Mouse (Mus musculus) thymus, postnatal 36 days (tissue): ENCODE data around the gene Nubp2.

Experiments
- DNase-seq, 2 experiments: peaks; one replicate each; pipeline ENCODE4 v3.0.0; 2022; ENCODE audit warnings: mixed read lengths in 2 of 2

Nubp2 gene

DNA sequence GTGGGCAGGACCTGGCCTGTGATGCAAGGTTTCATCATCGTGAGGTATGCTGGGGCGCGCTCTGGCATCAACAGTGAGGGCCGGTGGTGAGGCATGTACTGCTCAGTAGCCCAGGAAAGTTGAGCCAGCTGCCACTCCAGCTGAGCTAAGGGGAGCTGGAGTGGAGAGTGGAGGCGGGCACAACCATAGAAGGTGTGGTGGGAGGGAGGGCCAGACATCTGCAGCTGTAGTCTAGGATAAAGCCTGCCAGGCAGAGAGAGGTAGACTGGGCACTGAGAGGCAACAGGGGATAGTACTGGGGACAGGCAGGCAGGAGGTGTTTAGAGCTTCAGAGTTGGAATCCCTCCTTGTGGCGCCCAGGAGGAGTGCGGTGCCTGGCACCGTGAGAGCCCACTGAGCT is 26.1 kb downstream of the Nubp2 start:
- DNase-seq, result no peak

DNA sequence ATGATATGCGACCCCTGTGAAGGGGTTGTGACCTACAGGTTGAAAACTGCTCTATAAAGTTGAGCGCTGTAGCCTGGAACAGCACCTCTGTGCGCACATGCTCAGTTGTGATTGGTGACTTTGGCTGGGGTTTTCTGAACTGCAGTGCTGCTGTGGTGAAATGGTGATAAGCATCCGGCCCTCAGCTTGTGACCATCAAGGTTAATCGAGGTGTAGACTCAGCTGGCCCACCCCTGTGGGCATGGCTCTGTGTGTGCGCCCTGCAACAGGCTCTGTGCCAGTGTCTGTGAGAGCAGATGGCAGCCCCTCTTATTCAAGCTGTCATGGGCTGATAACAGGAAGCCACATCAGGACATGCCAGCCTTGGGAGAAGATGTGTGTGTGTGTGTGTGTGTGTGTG is 27.2 kb downstream of the Nubp2 start:
- DNase-seq, result no peak

- DNase-seq, result no peak
These were observed 28.2 kb downstream of the Nubp2 start for GRCm38 (mm10) chr17:24857831-24858470.

- no peak for DNase-seq
These were observed 29.6 kb downstream of the Nubp2 start for GRCm38 (mm10) chr17:24856589-24856988.

GRCm38 (mm10) chr17:24855838-24856464 is 30.2 kb downstream of the Nubp2 start:
- DNase-seq, result no peak

GRCm38 (mm10) chr17:24851381-24852125 is 34.6 kb downstream of the Nubp2 start:
- DNase-seq, result no peak

- no peak for DNase-seq
These were observed 35.4 kb downstream of the Nubp2 start for GRCm38 (mm10) chr17:24850773-24851127.

GRCm38 (mm10) chr17:24850065-24850772 is 35.9 kb downstream of the Nubp2 start, which contains the start of gene Fahd1:
Gene Fahd1, minus strand, starts transcription at chr17:24850364.
- peak; percentile 90 to 96 for DNase-seq

DNA sequence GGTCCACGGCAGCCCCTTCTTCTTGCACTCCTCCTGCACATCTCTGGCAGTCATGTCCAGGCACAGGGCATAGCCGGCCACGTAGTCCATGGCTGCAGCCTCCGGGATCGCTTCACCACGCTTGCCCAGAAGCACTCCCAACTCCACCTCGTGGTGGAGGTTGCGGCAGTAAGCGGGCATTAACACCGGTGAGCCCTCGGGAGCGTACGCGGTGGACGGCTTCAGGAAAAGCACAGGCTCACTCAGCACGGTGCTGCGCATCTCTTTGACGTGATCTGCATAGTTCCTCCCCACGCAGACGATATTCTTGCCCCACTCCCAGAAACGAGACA is 36.5 kb downstream of the Nubp2 start:
- DNase-seq, result no peak

DNA sequence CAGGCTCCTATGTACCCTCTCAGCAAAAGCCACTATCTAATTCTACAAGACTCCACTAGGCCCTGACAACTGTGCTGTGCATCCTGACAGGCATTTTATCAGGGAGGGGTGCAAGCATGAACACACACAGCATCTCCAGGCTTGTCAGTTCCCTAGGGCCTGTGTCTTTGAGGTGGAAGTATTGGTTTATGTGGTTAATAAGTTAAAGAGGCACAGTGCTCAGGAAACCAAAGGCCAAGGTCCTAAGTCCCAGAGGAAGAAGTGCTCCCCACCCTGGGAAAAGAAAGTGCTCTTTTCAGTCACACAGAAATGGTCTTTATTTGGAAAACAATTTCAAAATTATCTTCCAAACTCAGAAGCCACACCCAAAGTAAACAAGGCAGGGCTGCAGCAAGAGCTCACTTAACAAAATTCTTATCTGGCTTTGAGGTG is 37.5 kb downstream of the Nubp2 start:
- no peak for DNase-seq

DNA sequence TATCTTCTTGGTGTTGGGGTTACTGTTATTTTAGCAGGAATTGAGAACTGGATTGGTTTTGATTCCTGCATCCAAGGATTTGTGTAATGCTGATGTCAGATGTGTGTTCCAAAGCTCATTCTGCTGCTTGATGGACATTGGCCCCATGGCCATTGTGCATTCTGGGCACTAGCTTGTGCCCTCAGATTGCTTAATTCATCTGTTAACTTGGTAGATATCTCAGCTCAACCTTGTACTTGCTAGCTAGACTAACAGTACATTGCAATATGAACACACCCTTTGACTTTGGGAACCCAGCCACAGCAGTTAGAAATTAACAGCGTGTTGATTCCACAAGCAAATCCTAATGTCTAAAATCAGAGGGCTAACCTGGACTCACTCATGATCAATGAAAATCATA is 38.8 kb downstream of the Nubp2 start:
- no peak for DNase-seq

GRCm38 (mm10) chr17:24844525-24844924 is 41.6 kb downstream of the Nubp2 start:
- DNase-seq, result no peak

DNA sequence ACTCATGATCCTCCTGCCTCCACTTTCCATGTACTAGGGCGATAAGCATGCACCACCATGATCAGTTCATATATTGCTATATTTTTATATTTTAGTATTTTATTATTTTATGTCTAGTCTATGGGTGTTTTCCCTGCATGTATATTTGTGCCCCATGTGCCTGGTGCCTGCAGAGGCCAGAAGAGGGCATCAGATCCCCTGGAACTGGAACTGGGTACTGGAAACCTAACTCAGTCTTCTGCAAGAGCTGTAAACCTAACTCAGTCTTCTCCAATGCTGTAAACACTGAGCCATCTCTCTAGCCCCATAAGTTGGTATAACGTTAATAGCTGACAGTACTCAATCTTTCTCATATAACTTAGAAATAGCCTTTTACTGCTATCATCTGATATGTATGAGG is 43.5 kb downstream of the Nubp2 start:
- DNase-seq, result no peak

GRCm38 (mm10) chr17:24841133-24841532 is 45.0 kb downstream of the Nubp2 start:
- DNase-seq, result peak; percentile 45 to 48

DNA sequence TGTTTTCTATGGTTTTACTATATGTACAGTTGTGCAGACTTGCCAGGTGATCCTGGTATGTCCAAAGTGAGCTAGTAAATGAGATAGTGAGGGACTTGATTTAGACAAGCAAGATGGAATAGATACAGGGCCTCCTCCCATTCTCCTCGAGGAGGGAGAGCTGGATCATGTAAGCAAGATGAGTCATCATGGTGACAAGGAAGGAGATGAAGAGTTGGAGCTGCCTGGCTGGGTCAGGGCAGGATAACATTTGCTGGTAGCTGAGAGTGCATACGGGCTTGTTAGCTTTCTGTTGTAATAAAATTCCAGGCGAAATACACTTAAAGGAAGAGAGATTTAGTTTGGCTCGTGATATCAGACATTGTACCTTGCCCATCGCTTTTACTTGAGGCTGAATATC is 45.8 kb downstream of the Nubp2 start:
- DNase-seq, result no peak

GRCm38 (mm10) chr17:24839842-24840241 is 46.3 kb downstream of the Nubp2 start, which contains the start of gene Hagh:
Gene Hagh, plus strand, starts transcription at chr17:24840143.
- no peak for DNase-seq
